Mouse (Mus musculus) cortical plate, adult 2 months (tissue): ENCODE data around the gene Ankrd13b.
A peak's percentile ranks its signal among the peaks of the same experiment; 100 is the strongest.

Experiments used
- CTCF ChIP-seq: fragments of 200-500 bp; IDR thresholded peaks from 2 replicates; pipeline ENCODE4 v1.5.1; 2011; ENCODE audit warnings: mild to moderate bottlenecking, control low read depth, low read length; ENCODE audit not compliant: insufficient read depth; ENCODE audit errors: extremely low read depth
- POLR2A ChIP-seq: fragments of 200-500 bp; IDR thresholded peaks from 2 replicates; pipeline ENCODE4 v1.6.1; 2011; ENCODE audit warnings: mild to moderate bottlenecking, low read length, control low read depth; ENCODE audit not compliant: insufficient read depth; ENCODE audit errors: extremely low read depth

DNA sequence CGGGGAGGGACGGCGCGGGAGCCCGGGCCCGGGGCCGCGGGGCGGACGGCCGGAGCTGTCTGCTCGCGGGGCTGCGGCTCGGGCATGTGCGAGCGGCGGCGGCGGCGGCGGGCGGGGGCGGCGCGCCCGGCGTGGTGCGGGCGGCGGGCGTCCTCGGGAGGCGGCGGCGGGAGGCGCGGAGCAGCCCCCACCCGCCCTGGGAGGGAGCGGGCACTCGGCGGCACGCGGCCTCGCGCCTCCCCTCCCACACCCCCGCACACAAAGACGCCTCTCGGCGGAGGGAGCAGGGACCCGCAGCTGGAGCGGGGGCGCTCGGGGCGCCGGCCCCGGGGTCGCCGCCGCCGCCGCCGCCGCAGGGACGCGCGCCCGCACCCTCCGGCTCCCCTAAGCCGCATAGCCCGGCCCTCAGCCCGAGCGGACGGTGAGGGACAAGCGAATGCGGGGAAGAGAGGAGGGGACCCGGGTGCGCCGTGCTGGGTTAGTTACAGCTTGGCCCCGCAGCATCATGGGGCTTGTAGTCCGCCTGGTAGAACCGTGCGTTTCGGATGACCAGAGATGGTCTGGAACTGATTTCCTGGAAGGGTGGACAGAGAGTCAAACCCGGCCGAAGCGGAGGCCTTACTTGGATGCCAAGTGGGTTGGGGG lies at the start of gene Ankrd13b:
- peak; percentile 65 for TF ChIP-seq POLR2A
- TF ChIP-seq CTCF = no peak
